Mouse (Mus musculus): ENCODE measurements at regions not wholly inside any gene's neighbourhood (a gene's known extent, or its start where the extent isn't known, plus 50 kb on each side); places are given as distances from the start of the nearest gene placed in this dataset.

DNA sequence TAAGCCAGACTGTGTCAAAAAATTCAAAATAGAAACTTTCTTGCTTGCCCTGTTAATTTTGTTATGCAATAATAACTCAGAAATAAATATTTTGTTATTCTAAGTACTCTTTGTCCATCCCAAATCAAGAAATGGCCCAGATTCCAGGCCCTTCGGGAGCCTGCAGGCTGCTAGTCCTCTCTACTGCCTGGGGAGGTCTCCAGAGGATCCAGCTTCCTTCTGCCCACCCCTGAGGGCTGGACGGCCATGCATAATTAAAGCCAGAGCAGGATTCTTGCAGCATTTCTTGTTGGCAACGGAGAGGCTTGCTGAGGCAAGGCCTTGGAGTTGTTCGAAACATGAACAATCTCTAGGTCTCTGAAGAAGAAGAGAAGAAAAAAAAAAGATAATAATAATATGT is 213.3 kb upstream of the Zmiz1 start:
- TF ChIP-seq CTCF (conservative IDR thresholded peaks at IDR 0.05; ENCODE audit: low read length): no peak
- TF ChIP-seq NANOG (IDR thresholded peaks at IDR 0.05; ENCODE audit: borderline replicate concordance, low read length): no peak
